8 mouse cellular contexts compared by ENCODE assay signal in genomic region chr10:127353909-127354895, GRCm38 (mm10). TPM values are rescaled to one million over a fixed set of nuclear protein-coding genes. Genes with fewer than 3 reads are reported as not detected.
DNase-seq lines count a peak whose midpoint lies in the region; ATAC-seq and TF ChIP-seq lines count a peak whose summit lies in the region.
"Had no signal": no experiment of that assay in that cellular context is flagged by ENCODE, and none has a peak within 500 bp of the region (broad histone marks: within the 10 kb centered on the region; RNA-seq: fewer than 3 reads in every experiment).

Inhbe (minus strand) TSS chr10:127354411.

- H3K4me3 ChIP-seq in liver, postnatal 0 days (ENCODE audit: low read depth, low read length), result no peak within 1 kb of the TSS

- no peaks in the 10 kb centered on the region for H3K9me3 ChIP-seq in liver, postnatal 0 days (ENCODE audit: low read length)

- H3K27me3 ChIP-seq in liver, postnatal 0 days (ENCODE audit: insufficient read depth, low read length), result no peaks in the 10 kb centered on the region

- peak within 1 kb of the TSS; percentile 34; the same call in 1 of the 2 replicates for H3K9ac ChIP-seq in liver, postnatal 0 days (replicated peaks)

- H3K27ac ChIP-seq in liver, postnatal 0 days (ENCODE audit: low read depth), result peak within 1 kb of the TSS; percentile 93

- no peak for TF ChIP-seq EP300 in liver, postnatal 0 days (IDR thresholded peaks at IDR 0.05; ENCODE audit: low read depth)

- 51% methylated on average over 18 of the region's 18 CpGs for WGBS in liver, postnatal 0 days (ENCODE audit: insufficient replicate concordance)

- peaks cover 20% of the 10 kb centered on the region for H3K4me1 ChIP-seq in liver, postnatal 0 days (ENCODE audit: insufficient read depth)

- TF ChIP-seq CTCF in liver, postnatal 0 days (IDR thresholded peaks at IDR 0.05; ENCODE audit: low read depth), result peak; percentile 69

- no peak for ATAC-seq in liver, postnatal 0 days
- ATAC-seq in erythroblast, adult 5-6 weeks (replicated peaks; ENCODE audit: low FRiP score, poor library complexity, severe bottlenecking), result no peak

- no peaks in the 10 kb centered on the region for H3K36me3 ChIP-seq in liver, postnatal 0 days (replicated peaks; ENCODE audit: insufficient read depth, low read length)

- no peak within 1 kb of the TSS for H3K4me2 ChIP-seq in liver, postnatal 0 days (ENCODE audit: low read depth, low read length)

- DNase-seq in layer of hippocampus, adult 11-12 months (ENCODE audit: low spot score), result peak; percentile 72
- DNase-seq in layer of hippocampus, postnatal 25 days (ENCODE audit: extremely low spot score in 1 of 2, low spot score in 1 of 2), result no peak
- DNase-seq in cerebellum, adult 8-10 months, result peak; percentile 54
- DNase-seq in frontal cortex, postnatal 36 days (ENCODE audit: low spot score in 2 of 2), result peak; percentile 80 to 90
- DNase-seq in liver, postnatal 0 days, result peak; percentile 45
- no peak for DNase-seq in spleen, adult 12 weeks (ENCODE audit: low spot score)

RNA-seq across cellular contexts. Expression of gene Inhbe, which starts in this region (rescaled TPM):
- total RNA-seq in layer of hippocampus, postnatal 25 days (2021), result not detected
- 18.4 and 29.0 TPM in 2 replicates for polyA plus RNA-seq in liver, postnatal 0 days (2015; fragmentation: Nextera tagmentation; extraction: Ambion mirVana)
- total RNA-seq in erythroblast, adult 5-6 weeks (2015; ENCODE audit: low replicate concordance), result not detected in 2 replicates
- total RNA-seq in erythroblast, adult 5-6 weeks (2017; ENCODE audit: low replicate concordance), result not detected in 2 replicates
- polyA plus RNA-seq: large intestine, adult 2 months had no signal

Comparison
In these comparisons a context has a peak if more than half of its experiments do, and no peak if none do; other contexts are left out.
1. DNase-seq: peak in layer of hippocampus, adult 11-12 months (single experiment), cerebellum, adult 8-10 months (single experiment), frontal cortex, postnatal 36 days (2 of 2) and liver, postnatal 0 days (single experiment); none in layer of hippocampus, postnatal 25 days (0 of 2) and spleen, adult 12 weeks (single experiment).